Mouse (Mus musculus) heart, postnatal 0 days (tissue): ENCODE measurements around the gene Ier5. TPM values are rescaled to one million over a fixed set of nuclear protein-coding genes. Genes with fewer than 3 reads are reported as not detected.

Experiments used
- ATAC-seq: fragments of 200-750 bp; cut with Nextera tagmentation; 2 replicates; pipeline ENCODE4 v1.8.0; 2017; ENCODE audit warnings: low read depth, moderate number of reproducible peaks, moderate library complexity; ENCODE audit not compliant: insufficient read depth
- DNase-seq: peaks from one replicate; pipeline ENCODE4 v3.0.0-alpha.2; 2016; ENCODE audit warnings: low spot score
- H3K27ac ChIP-seq: fragments of 300-500 bp; sonication (generic); 2 replicates; pipeline ENCODE4 v1.5.1; 2014; ENCODE audit warnings: low read depth, mild to moderate bottlenecking
- H3K27me3 ChIP-seq: fragments of 300-500 bp; sonication (generic); 2 replicates; pipeline ENCODE4 v1.6.1; 2014; ENCODE audit warnings: low read length, mixed read lengths; ENCODE audit not compliant: control insufficient read depth, insufficient read depth
- H3K36me3 ChIP-seq: fragments of 300-500 bp; sonication (generic); replicated peaks from 2 replicates; pipeline ENCODE4 v1.6.1; 2014; ENCODE audit warnings: low read length, mixed read lengths; ENCODE audit not compliant: control insufficient read depth, insufficient read depth
- H3K4me1 ChIP-seq: fragments of 300-500 bp; sonication (generic); 2 replicates; pipeline ENCODE4 v1.6.1; 2014; ENCODE audit warnings: antibody characterized with exemption; ENCODE audit not compliant: control insufficient read depth, insufficient read depth
- H3K4me2 ChIP-seq: fragments of 300-500 bp; sonication (generic); 2 replicates; pipeline ENCODE4 v1.6.1; 2014; ENCODE audit warnings: low read depth, mild to moderate bottlenecking, low read length, moderate library complexity
- H3K4me3 ChIP-seq: fragments of 300-500 bp; sonication (generic); 2 replicates; pipeline ENCODE4 v1.5.1; 2014; ENCODE audit warnings: low read depth, low read length
- H3K9ac ChIP-seq: fragments of 300-500 bp; sonication (generic); replicated peaks from 2 replicates; pipeline ENCODE4 v1.6.1; 2014; ENCODE audit warnings: low read depth, low read length, mixed read lengths
- H3K9me3 ChIP-seq: fragments of 300-500 bp; sonication (generic); replicated peaks from 2 replicates; pipeline ENCODE4 v1.6.1; 2016; ENCODE audit warnings: low read length; ENCODE audit not compliant: control insufficient read depth
- CTCF ChIP-seq: IDR thresholded peaks from 2 replicates; pipeline ENCODE4 v1.5.1; 2016; ENCODE audit warnings: antibody characterized with exemption, control low read depth, low read depth
- EP300 ChIP-seq: IDR thresholded peaks from 2 replicates; pipeline ENCODE4 v1.6.1; 2016; ENCODE audit warnings: antibody characterized with exemption, low read depth
- WGBS: fragments of 180-500 bp; shearing (Covaris S2); extraction: QIAGEN DNeasy Blood & Tissue Kit; methylation state at CpG from one replicate; pipeline ENCODE4 v1.1.7; 2014; 5-methylcytosine and 5-hydroxymethylcytosine counted together
- polyA plus RNA-seq: library from polyadenylated mRNA; unstranded; fragments of >200 nt; fragmentation: Nextera tagmentation; extraction: Ambion mirVana; gene quantifications from 2 replicates; pipeline ENCODE4 v1.2.1, GENCODE M21; 2015
- total RNA-seq: library from RNA; depleted of rRNA; stranded (reverse); fragments of >200 nt; gene quantifications from 2 replicates; pipeline ENCODE4 v1.2.3, GENCODE M21; 2014; ENCODE audit warnings: low replicate concordance; rRNA removed

Ier5 gene
- 50.4 and 56.2 TPM in 2 replicates for total RNA-seq
- 3.1 and 3.9 TPM in 2 replicates for polyA plus RNA-seq

DNA sequence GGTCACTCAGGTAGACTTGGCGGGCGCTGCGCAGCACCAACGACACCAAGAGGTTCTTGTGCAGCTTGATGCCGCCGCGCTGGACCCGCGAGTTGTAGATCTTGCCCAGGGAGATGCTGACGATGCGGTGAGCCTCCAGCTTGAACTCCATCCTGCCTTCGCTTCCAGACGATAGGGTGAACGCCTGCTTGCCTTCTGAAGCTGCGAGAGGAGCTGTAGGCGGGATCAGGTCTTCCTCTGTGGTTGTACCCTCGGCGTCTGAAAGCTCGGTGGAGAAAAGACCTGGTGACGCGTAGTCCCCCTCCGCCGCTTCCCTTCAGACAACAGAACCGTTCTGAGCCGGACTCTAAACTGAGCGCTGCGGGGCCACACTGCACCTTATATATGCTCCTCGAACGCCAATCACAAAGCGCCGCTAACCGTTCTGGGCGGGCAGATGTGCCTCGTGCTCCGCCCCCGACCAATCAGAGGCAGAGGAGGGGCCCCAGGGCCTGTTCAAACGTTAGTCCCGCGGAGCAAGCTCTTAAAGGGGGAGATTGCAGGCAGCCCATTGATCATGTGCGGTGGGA lies at the start of gene Ier5:
Ier5 (minus strand) TSS at position 357 of the 569 bp plus-strand sequence.
- no peaks in the 10 kb centered on the region for H3K9me3 ChIP-seq
- no peaks in the 10 kb centered on the region for H3K27me3 ChIP-seq
- H3K27ac ChIP-seq: peak within 1 kb of the TSS; percentile 91
- peak within 1 kb of the TSS; percentile 54 for H3K4me2 ChIP-seq
- ATAC-seq: peak; percentile 97
- H3K9ac ChIP-seq: peak within 1 kb of the TSS; percentile 99
- peaks cover 15% of the 10 kb centered on the region for H3K4me1 ChIP-seq
- no peaks in the 10 kb centered on the region for H3K36me3 ChIP-seq
- TF ChIP-seq CTCF (no peak), EP300 (peak; percentile 83)
- H3K4me3 ChIP-seq: peak within 1 kb of the TSS; percentile 99
- under 1% methylated on average over 40 of the region's 40 CpGs for WGBS
- peak; percentile 98 for DNase-seq

DNA sequence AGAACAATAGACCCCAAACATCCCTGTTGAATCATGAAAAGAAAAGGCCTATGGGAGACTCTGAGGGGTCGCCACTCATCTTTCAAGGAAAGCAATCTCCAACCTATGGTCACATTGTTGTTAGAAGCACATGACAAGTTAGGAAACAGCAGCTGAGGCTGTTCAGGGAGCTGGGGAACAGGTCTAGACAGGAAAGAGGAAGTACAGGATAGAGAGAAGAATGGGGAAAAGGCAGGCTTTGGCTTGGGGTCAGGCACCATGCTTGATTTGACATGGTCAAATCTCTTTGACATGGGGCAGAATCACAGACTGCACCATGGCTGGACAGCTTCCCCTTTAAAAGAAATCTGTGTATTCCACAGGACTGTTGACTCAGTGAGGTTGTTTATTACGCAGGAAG lies 47.8 kb upstream of the Ier5 start:
- Histone ChIP-seq H3K36me3 (no peaks in the 10 kb centered on the region), H3K4me2 (peak overlapping the region; percentile 76; the same call in 1 of the 2 replicates), H3K9ac (no peak overlapping the region), H3K9me3 (no peaks in the 10 kb centered on the region), H3K27me3 (no peaks in the 10 kb centered on the region), H3K4me3 (no peak overlapping the region), H3K27ac (no peak overlapping the region), H3K4me1 (no peaks in the 10 kb centered on the region)
- WGBS: 82% methylated on average over 2 of the region's 2 CpGs
- ATAC-seq (no peak), DNase-seq (no peak)
- TF ChIP-seq CTCF: no peak
- no peak for TF ChIP-seq EP300

DNA sequence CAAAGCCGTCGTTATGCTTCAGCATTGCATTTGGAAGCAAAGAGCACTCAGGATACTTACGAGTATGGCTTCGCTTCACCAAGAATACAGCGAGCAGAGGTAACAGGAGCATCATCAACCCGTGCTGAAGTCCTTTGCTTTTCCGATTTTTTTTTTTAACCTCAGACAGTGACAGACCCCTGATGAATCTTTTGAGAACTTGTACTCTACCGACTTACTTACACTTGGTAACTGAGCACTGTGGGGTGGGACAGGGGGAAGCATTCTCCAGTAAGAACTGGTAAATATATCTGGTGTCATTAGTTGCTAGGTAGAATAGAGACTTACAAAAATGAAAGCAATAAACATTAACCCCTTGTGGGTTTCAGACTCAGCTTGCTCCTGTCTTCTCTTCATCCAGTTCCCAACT lies 47.1 kb upstream of the Ier5 start, which contains the start of gene Mr1:
Mr1 (minus strand) TSS at position 243 of the 409 bp plus-strand sequence.
- H3K4me2 ChIP-seq: peak within 1 kb of the TSS; percentile 76
- DNase-seq: peak; percentile 98
- whole genome bisulfite sequencing: 16% methylated on average over 8 of the region's 8 CpGs
- peak within 1 kb of the TSS; percentile 58 for H3K9ac ChIP-seq
- no peaks in the 10 kb centered on the region for H3K27me3 ChIP-seq
- ATAC-seq: peak; percentile 98
- H3K9me3 ChIP-seq: no peaks in the 10 kb centered on the region
- no peaks in the 10 kb centered on the region for H3K36me3 ChIP-seq
- H3K4me3 ChIP-seq: peak within 1 kb of the TSS; percentile 61
- H3K27ac ChIP-seq: peak within 1 kb of the TSS; percentile 75
- H3K4me1 ChIP-seq: no peaks in the 10 kb centered on the region
- TF ChIP-seq CTCF (no peak), EP300 (no peak)

DNA sequence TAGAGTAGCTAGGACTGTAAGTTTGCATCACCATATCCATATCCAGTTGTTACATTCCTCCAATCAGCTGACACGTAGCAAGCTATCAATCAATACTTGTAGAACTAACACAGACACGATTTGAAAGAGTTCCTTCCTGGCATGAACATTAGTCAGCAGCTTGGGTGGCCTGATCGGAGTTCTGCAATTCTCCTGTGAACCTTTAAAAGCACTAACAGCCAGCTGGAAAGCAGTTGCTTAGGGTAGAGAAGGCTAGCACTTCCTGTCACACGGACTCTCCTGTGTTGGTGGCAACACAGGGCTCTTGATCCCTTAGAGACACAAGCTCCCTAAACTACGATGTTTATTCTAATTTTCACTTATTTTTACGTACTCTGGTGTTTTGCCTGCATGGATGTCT lies 46.2 kb upstream of the Ier5 start:
- Histone ChIP-seq H3K4me3 (peak overlapping the region; percentile 61), H3K27ac (peak overlapping the region; percentile 75), H3K36me3 (no peaks in the 10 kb centered on the region), H3K4me2 (peak overlapping the region; percentile 76), H3K27me3 (no peaks in the 10 kb centered on the region), H3K9me3 (no peaks in the 10 kb centered on the region), H3K4me1 (no peaks in the 10 kb centered on the region), H3K9ac (peak overlapping the region; percentile 58)
- no peak for DNase-seq
- 40% methylated on average over 6 of the region's 6 CpGs for WGBS
- ATAC-seq: no peak
- no peak for TF ChIP-seq CTCF
- TF ChIP-seq EP300: no peak

DNA sequence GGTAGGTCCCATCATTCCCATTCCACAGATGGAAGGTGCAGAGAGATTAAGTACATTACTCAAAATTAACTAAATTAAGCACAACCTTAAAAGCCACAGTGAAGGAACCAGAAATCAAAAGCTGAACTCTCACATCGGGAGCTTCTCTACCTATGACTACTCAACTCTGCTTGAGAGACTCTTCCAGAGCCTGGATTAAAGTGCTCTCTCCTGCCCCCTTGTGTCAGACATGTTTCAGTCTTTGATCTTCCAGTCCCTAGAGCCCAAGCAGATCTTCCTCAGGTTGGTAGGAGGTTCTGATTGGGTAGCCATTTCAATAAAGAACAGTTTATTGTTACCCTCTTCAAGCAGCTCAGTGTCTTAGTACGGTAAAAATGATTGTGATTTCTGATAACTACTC lies 40.6 kb upstream of the Ier5 start:
- no peak overlapping the region for H3K9ac ChIP-seq
- no peaks in the 10 kb centered on the region for H3K36me3 ChIP-seq
- H3K4me2 ChIP-seq: no peak overlapping the region
- no peaks in the 10 kb centered on the region for H3K9me3 ChIP-seq
- TF ChIP-seq CTCF (peak; percentile 66), EP300 (no peak)
- 59% methylated on average over 2 of the region's 2 CpGs for WGBS
- peak; percentile 48 for DNase-seq
- no peak overlapping the region for H3K4me3 ChIP-seq
- H3K27me3 ChIP-seq: no peaks in the 10 kb centered on the region
- H3K4me1 ChIP-seq: peaks cover 29% of the 10 kb centered on the region
- peak; percentile 33; the same call in 1 of the 2 replicates for ATAC-seq
- no peak overlapping the region for H3K27ac ChIP-seq

DNA sequence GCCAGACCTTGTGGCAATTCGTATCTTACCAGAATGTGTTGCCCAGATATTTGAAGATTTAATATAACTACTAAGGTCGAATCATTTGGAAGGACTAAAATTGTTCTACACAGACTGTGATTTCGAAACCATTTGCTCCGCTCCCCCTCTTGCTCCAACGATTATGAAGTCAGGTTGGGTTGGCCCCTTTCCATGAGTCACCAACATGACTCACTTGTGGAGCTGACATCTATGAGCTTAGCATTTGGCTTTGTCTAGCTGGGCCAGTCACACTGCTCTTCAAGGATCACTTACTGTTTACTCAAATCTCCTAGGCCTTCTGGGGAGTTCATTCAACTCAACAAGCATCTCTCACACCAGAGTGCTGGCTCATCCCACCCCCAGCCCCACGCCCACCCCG lies 39.4 kb upstream of the Ier5 start:
- 60% methylated on average over 7 of the region's 7 CpGs for WGBS
- Histone ChIP-seq H3K9ac (no peak overlapping the region), H3K27me3 (no peaks in the 10 kb centered on the region), H3K4me1 (peaks cover 29% of the 10 kb centered on the region), H3K36me3 (no peaks in the 10 kb centered on the region), H3K4me3 (no peak overlapping the region), H3K9me3 (no peaks in the 10 kb centered on the region), H3K4me2 (no peak overlapping the region), H3K27ac (peak overlapping the region; percentile 41; the same call in 1 of the 2 replicates)
- TF ChIP-seq CTCF: no peak
- ATAC-seq (no peak), DNase-seq (no peak)
